Mouse (Mus musculus) intestine, embryonic 16.5 days (tissue): ENCODE measurements around the gene Ptpn7. TPM values are rescaled to one million over a fixed set of nuclear protein-coding genes. Genes with fewer than 3 reads are reported as not detected.

ENCODE experiments used
- ATAC-seq: fragments of 200-750 bp; cut with Nextera tagmentation; 2 replicates; pipeline ENCODE4 v1.8.0; 2017; ENCODE audit warnings: moderate TSS enrichment, moderate library complexity
- H3K27ac ChIP-seq: fragments of 300-500 bp; sonication (generic); 2 replicates; pipeline ENCODE4 v1.5.1; 2014; ENCODE audit warnings: mild to moderate bottlenecking, low read length
- H3K27me3 ChIP-seq: fragments of 300-500 bp; sonication (generic); replicated peaks from 2 replicates; pipeline ENCODE4 v1.6.1; 2014; ENCODE audit warnings: low read length, control low read depth, mixed read lengths; ENCODE audit not compliant: control insufficient read depth, insufficient read depth
- H3K36me3 ChIP-seq: fragments of 300-500 bp; sonication (generic); 2 replicates; pipeline ENCODE4 v1.6.1; 2014; ENCODE audit warnings: low read length, control low read depth; ENCODE audit not compliant: control insufficient read depth, insufficient read depth
- H3K4me1 ChIP-seq: fragments of 300-500 bp; sonication (generic); 2 replicates; pipeline ENCODE4 v1.6.1; 2014; ENCODE audit warnings: low read length, control low read depth, mixed read lengths; ENCODE audit not compliant: control insufficient read depth, insufficient read depth
- H3K4me2 ChIP-seq: fragments of 300-500 bp; sonication (generic); 2 replicates; pipeline ENCODE4 v1.6.1; 2014; ENCODE audit warnings: low read depth, low read length, control low read depth
- H3K4me3 ChIP-seq: fragments of 300-500 bp; sonication (generic); 2 replicates; pipeline ENCODE4 v1.5.1; 2014; ENCODE audit warnings: mild to moderate bottlenecking, low read length
- H3K9ac ChIP-seq: fragments of 300-500 bp; sonication (generic); 2 replicates; pipeline ENCODE4 v1.6.1; 2014; ENCODE audit warnings: low read depth, low read length
- H3K9me3 ChIP-seq: fragments of 300-500 bp; sonication (generic); 2 replicates; pipeline ENCODE4 v1.6.1; 2016; ENCODE audit warnings: low read length, control low read depth; ENCODE audit not compliant: control insufficient read depth
- WGBS: fragments of 180-500 bp; shearing (Covaris S2); extraction: QIAGEN DNeasy Blood & Tissue Kit; methylation state at CpG from one replicate; pipeline ENCODE4 v1.1.7; 2014; 5-methylcytosine and 5-hydroxymethylcytosine counted together
- polyA plus RNA-seq: library from polyadenylated mRNA; unstranded; fragments of >200 nt; fragmentation: Nextera tagmentation; extraction: Ambion mirVana; gene quantifications from 2 replicates; pipeline ENCODE4 v1.2.1, GENCODE M21; 2015

Ptpn7 gene
- polyA plus RNA-seq, 1 experiment from 2014 or later = 2.9 TPM

GRCm38 (mm10) chr1:135171202-135171601 lies 38.7 kb downstream of the Ptpn7 start:
- H3K27me3 ChIP-seq = no peaks in the 10 kb centered on the region
- no peaks in the 10 kb centered on the region for H3K9me3 ChIP-seq
- ATAC-seq = no peak
- 83% methylated on average over 7 of the region's 7 CpGs for WGBS
- H3K4me2 ChIP-seq = no peak overlapping the region
- no peak overlapping the region for H3K4me3 ChIP-seq
- H3K9ac ChIP-seq = no peak overlapping the region
- peaks cover 20% of the 10 kb centered on the region for H3K4me1 ChIP-seq
- H3K36me3 ChIP-seq = no peaks in the 10 kb centered on the region
- no peak overlapping the region for H3K27ac ChIP-seq

- 50% methylated on average over 6 of the region's 6 CpGs for WGBS
- ATAC-seq = peak; percentile 69
- no peaks in the 10 kb centered on the region for H3K36me3 ChIP-seq
- no peaks in the 10 kb centered on the region for H3K9me3 ChIP-seq
- no peak overlapping the region for H3K4me3 ChIP-seq
- no peak overlapping the region for H3K9ac ChIP-seq
- H3K4me1 ChIP-seq = peaks cover 20% of the 10 kb centered on the region
- no peak overlapping the region for H3K4me2 ChIP-seq
- H3K27ac ChIP-seq = no peak overlapping the region
- no peaks in the 10 kb centered on the region for H3K27me3 ChIP-seq
Measured at GRCm38 (mm10) chr1:135171984-135172383, 39.5 kb downstream of the Ptpn7 start.

- H3K4me1 ChIP-seq = peaks cover 20% of the 10 kb centered on the region
- H3K4me3 ChIP-seq = no peak overlapping the region
- no peaks in the 10 kb centered on the region for H3K27me3 ChIP-seq
- no peaks in the 10 kb centered on the region for H3K36me3 ChIP-seq
- H3K9ac ChIP-seq = no peak overlapping the region
- no peak overlapping the region for H3K4me2 ChIP-seq
- no peak for ATAC-seq
- H3K9me3 ChIP-seq = 0 out of 2 replicates have a peak, but pooled peaks cover 4% of the 10 kb centered on the region
- WGBS = 88% methylated on average over 6 of the region's 6 CpGs
- no peak overlapping the region for H3K27ac ChIP-seq
Measured at GRCm38 (mm10) chr1:135173311-135173710, 40.8 kb downstream of the Ptpn7 start.

- 76% methylated on average over 3 of the region's 3 CpGs for WGBS
Measured at GRCm38 (mm10) chr1:135175176-135175575, 42.7 kb downstream of the Ptpn7 start.

GRCm38 (mm10) chr1:135177724-135178123 lies 45.2 kb downstream of the Ptpn7 start:
- Histone ChIP-seq H3K9me3 (0 out of 2 replicates have a peak, but pooled peaks cover 4% of the 10 kb centered on the region), H3K4me2 (no peak overlapping the region), H3K4me3 (no peak overlapping the region), H3K9ac (no peak overlapping the region), H3K36me3 (no peaks in the 10 kb centered on the region), H3K27ac (no peak overlapping the region), H3K27me3 (no peaks in the 10 kb centered on the region), H3K4me1 (peaks cover 24% of the 10 kb centered on the region)
- no peak for ATAC-seq
- WGBS = 93% methylated on average over 3 of the region's 3 CpGs

More at GRCm38 (mm10) chr1:135175176-135175575, 42.7 kb downstream of the Ptpn7 start:
- Histone ChIP-seq H3K4me3 (no peak overlapping the region), H3K9me3 (0 out of 2 replicates have a peak, but pooled peaks cover 4% of the 10 kb centered on the region), H3K4me2 (no peak overlapping the region), H3K9ac (no peak overlapping the region), H3K4me1 (peaks cover 14% of the 10 kb centered on the region), H3K27ac (peak overlapping the region; percentile 52; the same call in 1 of the 2 replicates), H3K27me3 (no peaks in the 10 kb centered on the region), H3K36me3 (no peaks in the 10 kb centered on the region)
- no peak for ATAC-seq

GRCm38 (mm10) chr1:135178863-135179262 lies 46.4 kb downstream of the Ptpn7 start:
- H3K9ac ChIP-seq = no peak overlapping the region
- H3K4me2 ChIP-seq = no peak overlapping the region
- H3K9me3 ChIP-seq = 0 out of 2 replicates have a peak, but pooled peaks cover 4% of the 10 kb centered on the region
- H3K4me1 ChIP-seq = peaks cover 34% of the 10 kb centered on the region
- H3K36me3 ChIP-seq = no peaks in the 10 kb centered on the region
- WGBS = 64% methylated on average over 7 of the region's 7 CpGs
- H3K27me3 ChIP-seq = no peaks in the 10 kb centered on the region
- peak; percentile 25 for ATAC-seq
- no peak overlapping the region for H3K4me3 ChIP-seq
- peak overlapping the region; percentile 81 for H3K27ac ChIP-seq

GRCm38 (mm10) chr1:135180830-135181229 lies 48.3 kb downstream of the Ptpn7 start:
- Histone ChIP-seq H3K27ac (peak overlapping the region; percentile 82), H3K4me1 (peaks cover 33% of the 10 kb centered on the region)
- WGBS = 55% methylated on average over 10 of the region's 10 CpGs

GRCm38 (mm10) chr1:135181275-135181674 lies 48.8 kb downstream of the Ptpn7 start:
- H3K4me2 ChIP-seq = no peak overlapping the region
- 60% methylated on average over 4 of the region's 4 CpGs for WGBS

More at GRCm38 (mm10) chr1:135180830-135181229, 48.3 kb downstream of the Ptpn7 start:
- H3K27me3 ChIP-seq = no peaks in the 10 kb centered on the region
- no peak overlapping the region for H3K9ac ChIP-seq
- no peaks in the 10 kb centered on the region for H3K36me3 ChIP-seq
- H3K4me2 ChIP-seq = no peak overlapping the region
- H3K9me3 ChIP-seq = 0 out of 2 replicates have a peak, but pooled peaks cover 4% of the 10 kb centered on the region
- H3K4me3 ChIP-seq = no peak overlapping the region
- peak; percentile 80 for ATAC-seq

GRCm38 (mm10) chr1:135181880-135182623 lies 49.6 kb downstream of the Ptpn7 start:
- Histone ChIP-seq H3K4me2 (no peak overlapping the region), H3K9me3 (0 out of 2 replicates have a peak, but pooled peaks cover 4% of the 10 kb centered on the region), H3K4me1 (peaks cover 33% of the 10 kb centered on the region), H3K4me3 (no peak overlapping the region), H3K27me3 (no peaks in the 10 kb centered on the region), H3K36me3 (no peaks in the 10 kb centered on the region), H3K27ac (peak overlapping the region; percentile 88), H3K9ac (no peak overlapping the region)
- WGBS = 85% methylated on average over 8 of the region's 8 CpGs
- no peak for ATAC-seq

More at GRCm38 (mm10) chr1:135181275-135181674, 48.8 kb downstream of the Ptpn7 start:
- H3K9ac ChIP-seq = no peak overlapping the region; the same call in 1 of the 2 replicates
- H3K9me3 ChIP-seq = 0 out of 2 replicates have a peak, but pooled peaks cover 4% of the 10 kb centered on the region
- peaks cover 33% of the 10 kb centered on the region for H3K4me1 ChIP-seq
- H3K27me3 ChIP-seq = no peaks in the 10 kb centered on the region
- ATAC-seq = no peak
- H3K4me3 ChIP-seq = no peak overlapping the region
- H3K27ac ChIP-seq = peak overlapping the region; percentile 82
- H3K36me3 ChIP-seq = no peaks in the 10 kb centered on the region
